Mouse (Mus musculus): ENCODE measurements around the gene Ell. TPM values are rescaled to one million over a fixed set of nuclear protein-coding genes. Genes with fewer than 3 reads are reported as not detected.

Ell gene
- total and polyA plus RNA-seq, 2 experiments, result 10.0 to 25.0 TPM

GRCm38 (mm10) chr8:70594621-70595564, 55.6 kb downstream of the Ell start:
- H3K27me3 ChIP-seq (ENCODE audit: control insufficient read depth, insufficient read depth, low read length), result no peaks in the 10 kb centered on the region
- H3K79me2 ChIP-seq (ENCODE audit: control insufficient read depth, insufficient read depth, low read length), result no peaks in the 10 kb centered on the region
- WGBS, result 19% methylated on average over 82 of the region's 82 CpGs
- H3K4me3 ChIP-seq (ENCODE audit: insufficient read depth, low read depth, low read length), result peak overlapping the region; percentile 55
- no peak for TF ChIP-seq POLR2A (IDR thresholded peaks at IDR 0.05; ENCODE audit: extremely low read depth, insufficient read depth, low read length)
- peak overlapping the region; percentile 54 for H3K9ac ChIP-seq (ENCODE audit: low read depth, low read length)
- no peak overlapping the region for H3K27ac ChIP-seq (replicated peaks; ENCODE audit: insufficient read depth, low read depth, low read length)
- H3K36me3 ChIP-seq (ENCODE audit: control insufficient read depth, insufficient read depth, low read length), result peaks cover 10% of the 10 kb centered on the region
- peaks cover 17% of the 10 kb centered on the region for H3K4me1 ChIP-seq (ENCODE audit: control insufficient read depth, insufficient read depth, low read length)
- no peak for DNase-seq (ENCODE audit: extremely low read depth, low read depth, low spot score)

DNA sequence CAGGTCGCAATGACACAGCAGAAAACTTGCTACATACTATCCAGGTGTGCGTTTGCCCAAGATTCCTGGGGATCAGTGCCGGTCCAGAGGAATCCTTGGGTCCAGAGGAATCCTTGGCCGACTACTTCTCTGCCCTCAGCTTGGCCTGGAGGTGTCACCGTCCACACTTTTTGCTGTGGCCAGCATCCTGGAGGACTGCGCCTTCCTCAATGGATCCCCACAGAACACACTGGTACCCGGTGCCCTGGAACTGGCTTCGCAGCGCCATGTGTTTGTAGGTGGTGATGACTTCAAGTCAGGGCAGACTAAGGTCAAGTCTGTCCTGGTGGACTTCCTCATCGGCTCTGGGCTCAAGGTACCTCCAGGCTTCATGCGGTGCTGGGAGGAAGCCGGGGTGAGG, 56.6 kb downstream of the Ell start:
- H3K9ac ChIP-seq (ENCODE audit: low read depth, low read length), result no peak overlapping the region
- no peak overlapping the region for H3K27ac ChIP-seq (replicated peaks; ENCODE audit: insufficient read depth, low read depth, low read length)
- no peak overlapping the region for H3K4me3 ChIP-seq (ENCODE audit: insufficient read depth, low read depth, low read length)
- peaks cover 5% of the 10 kb centered on the region; the same call in 1 of the 2 replicates for H3K36me3 ChIP-seq (ENCODE audit: control insufficient read depth, insufficient read depth, low read length)
- no peaks in the 10 kb centered on the region for H3K27me3 ChIP-seq (ENCODE audit: control insufficient read depth, insufficient read depth, low read length)
- WGBS, result 96% methylated on average over 12 of the region's 12 CpGs
- peaks cover 17% of the 10 kb centered on the region for H3K4me1 ChIP-seq (ENCODE audit: control insufficient read depth, insufficient read depth, low read length)
- no peak for DNase-seq (ENCODE audit: extremely low read depth, low read depth, low spot score)
- no peaks in the 10 kb centered on the region for H3K79me2 ChIP-seq (ENCODE audit: control insufficient read depth, insufficient read depth, low read length)
- TF ChIP-seq POLR2A (IDR thresholded peaks at IDR 0.05; ENCODE audit: extremely low read depth, insufficient read depth, low read length), result no peak
- TF ChIP-seq CTCF (IDR thresholded peaks at IDR 0.05; ENCODE audit: low read depth, low read length), result no peak

- H3K4me1 ChIP-seq (ENCODE audit: control insufficient read depth, insufficient read depth, low read length), result peaks cover 17% of the 10 kb centered on the region
- no peak for DNase-seq (ENCODE audit: extremely low read depth, low read depth, low spot score)
- H3K79me2 ChIP-seq (ENCODE audit: control insufficient read depth, insufficient read depth, low read length), result no peaks in the 10 kb centered on the region
- no peaks in the 10 kb centered on the region for H3K27me3 ChIP-seq (ENCODE audit: control insufficient read depth, insufficient read depth, low read length)
- H3K27ac ChIP-seq (replicated peaks; ENCODE audit: insufficient read depth, low read depth, low read length), result no peak overlapping the region
- H3K4me3 ChIP-seq (ENCODE audit: insufficient read depth, low read depth, low read length), result no peak overlapping the region
- WGBS, result 98% methylated on average over 18 of the region's 18 CpGs
- TF ChIP-seq CTCF (IDR thresholded peaks at IDR 0.05; ENCODE audit: low read depth, low read length) (no peak), POLR2A (IDR thresholded peaks at IDR 0.05; ENCODE audit: extremely low read depth, insufficient read depth, low read length) (no peak)
- peaks cover 4% of the 10 kb centered on the region; the same call in 1 of the 2 replicates for H3K36me3 ChIP-seq (ENCODE audit: control insufficient read depth, insufficient read depth, low read length)
- H3K9ac ChIP-seq (ENCODE audit: low read depth, low read length), result no peak overlapping the region
These were observed 57.0 kb downstream of the Ell start for GRCm38 (mm10) chr8:70596216-70596615.

GRCm38 (mm10) chr8:70596775-70597416, 57.6 kb downstream of the Ell start:
- WGBS, result 97% methylated on average over 17 of the region's 17 CpGs
- Histone ChIP-seq H3K27ac (replicated peaks; ENCODE audit: insufficient read depth, low read depth, low read length) (no peak overlapping the region), H3K9ac (ENCODE audit: low read depth, low read length) (no peak overlapping the region), H3K4me1 (ENCODE audit: control insufficient read depth, insufficient read depth, low read length) (peaks cover 15% of the 10 kb centered on the region), H3K79me2 (ENCODE audit: control insufficient read depth, insufficient read depth, low read length) (no peaks in the 10 kb centered on the region), H3K36me3 (ENCODE audit: control insufficient read depth, insufficient read depth, low read length) (no peaks in the 10 kb centered on the region), H3K4me3 (ENCODE audit: insufficient read depth, low read depth, low read length) (no peak overlapping the region), H3K27me3 (ENCODE audit: control insufficient read depth, insufficient read depth, low read length) (no peaks in the 10 kb centered on the region)
- no peak for TF ChIP-seq CTCF (IDR thresholded peaks at IDR 0.05; ENCODE audit: low read depth, low read length)
- TF ChIP-seq POLR2A (IDR thresholded peaks at IDR 0.05; ENCODE audit: extremely low read depth, insufficient read depth, low read length), result no peak
- no peak for DNase-seq (ENCODE audit: extremely low read depth, low read depth, low spot score)

DNA sequence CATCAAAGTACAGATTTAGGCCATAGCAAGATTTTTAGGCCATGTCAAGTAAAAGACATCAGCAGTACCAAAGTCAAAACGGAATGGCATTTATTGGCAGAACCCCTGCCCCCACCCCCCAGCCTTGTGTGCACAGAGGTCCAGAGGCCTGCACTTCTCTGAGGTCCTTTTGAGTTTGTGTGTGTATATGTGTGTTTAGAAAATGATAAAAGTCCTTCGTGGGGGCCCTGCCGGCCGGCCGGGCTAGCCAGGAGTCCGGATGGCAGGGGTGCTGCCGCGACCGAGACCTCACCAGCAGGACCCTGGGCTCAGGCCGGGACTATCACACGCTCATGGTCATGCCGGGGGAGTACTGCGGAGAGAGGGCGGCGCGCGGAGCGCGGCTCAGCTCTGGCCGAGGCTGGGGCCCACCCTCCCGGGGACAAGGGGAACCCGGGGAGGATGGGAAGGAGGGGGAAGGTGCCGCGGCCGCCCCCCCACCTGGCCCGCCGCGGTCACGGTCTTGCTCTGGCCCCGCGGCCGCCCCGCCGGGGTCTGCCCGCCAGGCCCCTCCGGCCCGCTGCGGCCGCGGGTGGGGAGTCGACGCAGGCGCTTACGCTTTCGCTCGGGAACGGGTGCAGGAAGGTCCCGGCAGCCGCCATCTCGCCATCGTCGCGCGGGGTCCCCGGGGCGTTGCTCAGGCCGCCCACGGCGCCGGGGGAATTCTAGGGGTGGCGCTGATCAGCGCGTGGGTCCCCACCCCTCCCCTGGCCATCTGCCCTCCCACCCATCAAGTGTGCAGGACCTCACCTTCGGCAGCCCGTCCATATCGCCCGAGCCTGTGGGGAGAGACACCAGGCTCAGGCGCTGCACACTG, 58.4 kb downstream of the Ell start:
- DNase-seq (ENCODE audit: extremely low read depth, low read depth, low spot score), result no peak
- H3K27me3 ChIP-seq (ENCODE audit: control insufficient read depth, insufficient read depth, low read length), result no peaks in the 10 kb centered on the region
- H3K4me3 ChIP-seq (ENCODE audit: insufficient read depth, low read depth, low read length), result no peak overlapping the region; the same call in 1 of the 2 replicates
- peaks cover 11% of the 10 kb centered on the region for H3K4me1 ChIP-seq (ENCODE audit: control insufficient read depth, insufficient read depth, low read length)
- no peaks in the 10 kb centered on the region for H3K36me3 ChIP-seq (ENCODE audit: control insufficient read depth, insufficient read depth, low read length)
- H3K9ac ChIP-seq (ENCODE audit: low read depth, low read length), result no peak overlapping the region
- TF ChIP-seq CTCF (IDR thresholded peaks at IDR 0.05; ENCODE audit: low read depth, low read length) (no peak), POLR2A (IDR thresholded peaks at IDR 0.05; ENCODE audit: extremely low read depth, insufficient read depth, low read length) (no peak)
- no peak overlapping the region for H3K27ac ChIP-seq (replicated peaks; ENCODE audit: insufficient read depth, low read depth, low read length)
- H3K79me2 ChIP-seq (ENCODE audit: control insufficient read depth, insufficient read depth, low read length), result no peaks in the 10 kb centered on the region
- WGBS, result 43% methylated on average over 68 of the region's 68 CpGs

All from liver, adult 2 months (tissue).